Mouse (Mus musculus) CD8-positive naive resting alpha-beta T cell, adult 2 months (primary cell): ENCODE measurements around the gene Pkib.

Experiments used
- DNase-seq, 2 experiments: peaks; one replicate each; pipeline ENCODE4 v3.0.0; 2022; ENCODE audit warnings: low read depth in 2 of 2, low spot score in 2 of 2

Pkib gene

GRCm38 (mm10) chr10:57631896-57632867 is at the start of gene Pkib:
Pkib (plus strand) TSS chr10:57631981.
- peak in 1 of 2 experiments; percentile 5 for DNase-seq

- no peak for DNase-seq
Observed at GRCm38 (mm10) chr10:57583927-57584326, 47.9 kb upstream of the Pkib start.

- no peak for DNase-seq
Observed at GRCm38 (mm10) chr10:57594266-57594665, 37.5 kb upstream of the Pkib start.

GRCm38 (mm10) chr10:57597172-57597571 is 34.6 kb upstream of the Pkib start:
- DNase-seq: no peak

- DNase-seq: no peak
Observed at GRCm38 (mm10) chr10:57602951-57603350, 28.8 kb upstream of the Pkib start.

- no peak for DNase-seq
Observed at GRCm38 (mm10) chr10:57623311-57623710, 8.5 kb upstream of the Pkib start.

GRCm38 (mm10) chr10:57627773-57628172 is 4.0 kb upstream of the Pkib start:
- DNase-seq: no peak

- DNase-seq: no peak
Observed at GRCm38 (mm10) chr10:57630557-57630956, 1.2 kb upstream of the Pkib start.

- no peak for DNase-seq
Observed at GRCm38 (mm10) chr10:57632868-57633240, 1.1 kb downstream of the Pkib start.

- DNase-seq: no peak
Observed at GRCm38 (mm10) chr10:57636970-57637369, 5.2 kb downstream of the Pkib start.

GRCm38 (mm10) chr10:57638250-57638649 is 6.5 kb downstream of the Pkib start:
- no peak for DNase-seq

- no peak for DNase-seq
Observed at GRCm38 (mm10) chr10:57639540-57639939, 7.8 kb downstream of the Pkib start.

- no peak for DNase-seq
Observed at GRCm38 (mm10) chr10:57653297-57653696, 21.5 kb downstream of the Pkib start.

- DNase-seq: no peak
Observed at GRCm38 (mm10) chr10:57660505-57660904, 28.7 kb downstream of the Pkib start.

- no peak for DNase-seq
Observed at GRCm38 (mm10) chr10:57663758-57664157, 32.0 kb downstream of the Pkib start.

GRCm38 (mm10) chr10:57664253-57664652 is 32.5 kb downstream of the Pkib start:
- DNase-seq: no peak

GRCm38 (mm10) chr10:57675740-57676139 is 44.0 kb downstream of the Pkib start:
- DNase-seq: no peak

- no peak for DNase-seq
Observed at GRCm38 (mm10) chr10:57687999-57688398, 56.2 kb downstream of the Pkib start.

GRCm38 (mm10) chr10:57690161-57690560 is 58.4 kb downstream of the Pkib start:
- no peak for DNase-seq

GRCm38 (mm10) chr10:57702246-57702645 is 70.5 kb downstream of the Pkib start:
- DNase-seq: no peak

GRCm38 (mm10) chr10:57721035-57721434 is 89.3 kb downstream of the Pkib start:
- DNase-seq: no peak

- DNase-seq: no peak
Observed at GRCm38 (mm10) chr10:57722363-57722762, 90.6 kb downstream of the Pkib start.

- no peak for DNase-seq
Observed at GRCm38 (mm10) chr10:57727666-57728065, 95.9 kb downstream of the Pkib start.
